Mouse (Mus musculus): ENCODE measurements at regions not wholly inside any gene's neighbourhood (a gene's known extent, or its start where the extent isn't known, plus 50 kb on each side); places are given as distances from the start of the nearest gene placed in this dataset.

GRCm38 (mm10) chr1:147239108-147239507, 744.5 kb downstream of the Brinp3 start:
- no peak for TF ChIP-seq CTCF (IDR thresholded peaks at IDR 0.05)
- no peak for TF ChIP-seq EP300 (IDR thresholded peaks at IDR 0.05)
